Mouse (Mus musculus): Measurements from ENCODE around the gene Tbc1d2.

DNA sequence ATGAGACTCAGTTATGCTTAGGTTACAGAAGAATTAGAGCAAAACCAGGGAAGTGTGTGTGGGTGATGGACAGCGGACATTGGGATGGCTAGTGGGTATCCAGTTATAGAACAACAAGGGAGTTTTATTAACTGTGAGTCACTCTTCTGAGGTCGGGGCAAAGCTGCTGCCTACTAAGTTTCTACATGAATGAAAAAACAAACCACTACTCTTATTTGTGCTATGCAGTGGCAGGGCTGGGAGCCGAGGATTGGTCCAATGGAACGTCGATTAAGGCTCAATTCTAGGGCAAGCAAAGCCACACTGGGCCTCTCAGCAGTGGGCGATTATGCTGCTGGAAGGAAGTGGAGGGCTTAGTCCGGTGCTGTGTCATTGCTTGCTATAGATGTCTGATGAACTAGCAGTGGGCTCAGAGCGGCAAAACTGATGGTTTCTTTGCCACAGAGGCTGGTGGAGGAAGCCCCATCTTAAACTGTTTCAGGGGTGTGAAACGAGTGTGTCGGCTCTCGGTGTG, 25.3 kb upstream of the Tbc1d2 start:
- TF ChIP-seq CTCF (IDR thresholded peaks at IDR 0.05; ENCODE audit: borderline replicate concordance, insufficient read depth, low read depth, low read length) (no peak), POLR2A (IDR thresholded peaks at IDR 0.05; ENCODE audit: borderline replicate concordance, insufficient read depth, low read length) (no peak)
